Mouse (Mus musculus) midbrain, embryonic 14.5 days (tissue): ENCODE data around the gene Tpgs1. TPM values are rescaled to one million over a fixed set of nuclear protein-coding genes. Genes with fewer than 3 reads are reported as not detected.
A peak's percentile ranks its signal among the peaks of the same experiment; 100 is the strongest.

Experiments
- ATAC-seq: fragments of 200-750 bp; cut with Nextera tagmentation; 2 replicates; pipeline ENCODE4 v1.8.0; 2017; ENCODE audit warnings: moderate number of reproducible peaks, moderate library complexity; ENCODE audit not compliant: low FRiP score, low TSS enrichment
- DNase-seq: peaks from one replicate; pipeline ENCODE4 v3.0.0-alpha.2; 2015
- H3K27ac ChIP-seq: fragments of 300-500 bp; sonication (generic); replicated peaks from 2 replicates; pipeline ENCODE4 v1.5.1; 2014; ENCODE audit warnings: mild to moderate bottlenecking, low read depth, low read length, moderate library complexity
- H3K27me3 ChIP-seq: fragments of 300-500 bp; sonication (generic); 2 replicates; pipeline ENCODE4 v1.6.1; 2014; ENCODE audit warnings: low read length, control low read depth, mixed read lengths; ENCODE audit not compliant: control insufficient read depth, insufficient read depth
- H3K36me3 ChIP-seq: fragments of 300-500 bp; sonication (generic); 2 replicates; pipeline ENCODE4 v1.6.1; 2014; ENCODE audit warnings: low read length, control low read depth; ENCODE audit not compliant: control insufficient read depth, insufficient read depth
- H3K4me1 ChIP-seq: fragments of 300-500 bp; sonication (generic); 2 replicates; pipeline ENCODE4 v1.6.1; 2014; ENCODE audit warnings: mild to moderate bottlenecking, antibody characterized with exemption, low read length, control low read depth; ENCODE audit not compliant: control insufficient read depth, insufficient read depth
- H3K4me2 ChIP-seq: fragments of 300-500 bp; sonication (generic); 2 replicates; pipeline ENCODE4 v1.6.1; 2014; ENCODE audit warnings: mild to moderate bottlenecking, low read length, moderate library complexity
- H3K4me3 ChIP-seq: fragments of 300-500 bp; sonication (generic); replicated peaks from 2 replicates; pipeline ENCODE4 v1.5.1; 2014; ENCODE audit warnings: low read depth, low read length
- H3K9ac ChIP-seq: fragments of 300-500 bp; sonication (generic); replicated peaks from 2 replicates; pipeline ENCODE4 v1.6.1; 2014; ENCODE audit warnings: mild to moderate bottlenecking, low read length, moderate library complexity
- H3K9me3 ChIP-seq: fragments of 300-500 bp; sonication (generic); 2 replicates; pipeline ENCODE4 v1.6.1; 2016; ENCODE audit warnings: low read length, control low read depth, mixed read lengths; ENCODE audit not compliant: control insufficient read depth
- WGBS: fragments of 180-500 bp; shearing (Covaris S2); extraction: QIAGEN DNeasy Blood & Tissue Kit; methylation state at CpG from one replicate; pipeline ENCODE4 v1.1.7; 2014; 5-methylcytosine and 5-hydroxymethylcytosine counted together
- polyA plus RNA-seq: library from polyadenylated mRNA; unstranded; fragments of >200 nt; fragmentation: Nextera tagmentation; extraction: Ambion mirVana; gene quantifications from 2 replicates; pipeline ENCODE4 v1.2.1, GENCODE M21; 2014

Gene Tpgs1
- polyA plus RNA-seq, 1 experiment from 2014 or later, result 94.4 TPM

DNA sequence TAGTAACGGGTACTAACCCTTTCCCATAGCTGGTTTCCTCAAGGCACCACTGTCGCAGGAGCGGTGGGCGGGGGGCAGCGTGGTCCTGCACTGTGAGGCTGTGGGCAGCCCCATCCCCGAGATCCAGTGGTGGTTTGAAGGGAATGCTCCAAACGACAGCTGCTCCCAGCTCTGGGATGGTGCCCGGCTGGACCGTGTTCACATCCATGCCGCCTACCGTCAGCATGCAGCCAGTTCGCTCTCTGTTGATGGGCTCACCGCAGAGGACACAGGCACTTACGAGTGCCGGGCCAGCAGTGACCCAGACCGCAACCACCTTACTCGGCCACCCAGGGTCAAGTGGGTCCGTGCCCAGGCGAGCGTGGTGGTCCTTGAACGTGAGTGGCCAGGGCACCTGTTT is 39.5 kb downstream of the Tpgs1 start:
- ATAC-seq, result no peak
- DNase-seq, result no peak
- WGBS, result 94% methylated on average over 21 of the region's 21 CpGs
- Histone ChIP-seq H3K36me3 (peaks cover 38% of the 10 kb centered on the region), H3K27ac (no peak overlapping the region), H3K4me1 (peaks cover 26% of the 10 kb centered on the region), H3K4me3 (no peak overlapping the region), H3K4me2 (no peak overlapping the region), H3K9ac (no peak overlapping the region), H3K27me3 (no peaks in the 10 kb centered on the region), H3K9me3 (no peaks in the 10 kb centered on the region)

GRCm38 (mm10) chr10:79709307-79709706 is 40.1 kb downstream of the Tpgs1 start:
- peaks cover 38% of the 10 kb centered on the region for H3K36me3 ChIP-seq
- no peaks in the 10 kb centered on the region for H3K27me3 ChIP-seq
- no peaks in the 10 kb centered on the region for H3K9me3 ChIP-seq
- no peak overlapping the region for H3K27ac ChIP-seq
- peaks cover 26% of the 10 kb centered on the region for H3K4me1 ChIP-seq
- DNase-seq (no peak), ATAC-seq (no peak)
- no peak overlapping the region for H3K9ac ChIP-seq
- 83% methylated on average over 7 of the region's 7 CpGs for WGBS
- no peak overlapping the region for H3K4me2 ChIP-seq
- no peak overlapping the region for H3K4me3 ChIP-seq

DNA sequence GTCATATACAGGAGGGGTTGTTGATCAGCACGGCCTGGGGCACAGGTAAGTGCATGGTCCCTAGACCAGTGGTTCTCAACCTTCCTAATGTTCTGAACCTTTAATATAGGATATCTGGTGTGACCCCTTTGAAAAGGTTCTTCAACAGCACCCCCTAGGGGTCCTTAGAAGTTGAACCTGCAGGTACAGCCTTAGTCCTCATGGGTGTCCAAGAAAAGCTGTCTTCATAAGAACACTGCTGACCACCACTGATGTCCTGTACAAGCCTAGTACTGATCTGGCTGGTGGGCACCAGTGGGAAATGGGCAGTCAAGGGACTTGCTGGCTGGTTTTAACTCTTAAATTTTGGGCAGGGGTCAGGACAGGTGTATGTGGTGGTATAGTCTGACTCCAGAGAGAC is 42.9 kb downstream of the Tpgs1 start:
- 89% methylated on average over 1 of the region's 1 CpGs for WGBS

DNA sequence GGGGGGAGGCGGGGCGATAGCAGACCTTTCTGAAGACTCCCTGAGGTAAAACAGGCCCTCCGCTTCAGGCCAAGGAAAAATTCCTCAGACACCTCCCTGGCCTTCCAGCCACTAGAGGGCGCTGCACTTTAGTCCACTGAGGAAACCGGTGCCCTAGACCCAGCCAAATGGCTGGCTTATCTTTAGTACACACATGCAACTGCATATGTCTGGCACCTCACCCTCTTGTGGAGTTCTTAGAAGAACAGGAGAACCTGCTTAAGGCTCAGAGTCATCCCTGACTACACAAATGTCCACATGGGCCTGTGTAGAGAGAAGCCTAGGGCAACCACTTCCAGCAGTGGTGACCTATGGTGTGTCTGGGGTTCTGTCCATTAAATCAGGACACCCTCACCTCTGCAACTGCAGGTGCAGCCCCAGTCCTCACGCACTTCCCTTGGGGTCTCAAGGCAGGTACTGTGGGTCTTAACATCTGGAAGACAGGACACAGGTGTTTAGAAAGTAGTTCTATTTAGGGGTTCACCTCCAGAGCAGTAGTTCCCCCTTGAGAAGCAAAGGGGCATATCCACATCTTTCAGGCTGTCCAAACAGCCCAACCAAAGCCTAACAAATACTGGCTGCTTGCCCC is 43.4 kb downstream of the Tpgs1 start:
- DNase-seq, result peak; percentile 87

More for the DNA sequence above, 42.9 kb downstream of the Tpgs1 start:
- Histone ChIP-seq H3K27ac (no peak overlapping the region), H3K9me3 (no peaks in the 10 kb centered on the region), H3K36me3 (peaks cover 38% of the 10 kb centered on the region), H3K9ac (no peak overlapping the region), H3K4me1 (peaks cover 5% of the 10 kb centered on the region; the same call in 1 of the 2 replicates), H3K4me2 (no peak overlapping the region), H3K4me3 (no peak overlapping the region), H3K27me3 (peaks cover 22% of the 10 kb centered on the region)
- DNase-seq (peak; percentile 28), ATAC-seq (0 out of 2 replicates have a peak, but pooled peaks have one; percentile 21)

GRCm38 (mm10) chr10:79713163-79713562 is 44.0 kb downstream of the Tpgs1 start:
- H3K4me2 ChIP-seq, result no peak overlapping the region
- no peak for ATAC-seq
- WGBS, result 47% methylated on average over 1 of the region's 1 CpGs

More for the DNA sequence above, 43.4 kb downstream of the Tpgs1 start:
- 10% methylated on average over 4 of the region's 6 CpGs for WGBS
- H3K36me3 ChIP-seq, result peaks cover 38% of the 10 kb centered on the region
- peaks cover 27% of the 10 kb centered on the region for H3K27me3 ChIP-seq
- H3K27ac ChIP-seq, result no peak overlapping the region
- no peak overlapping the region for H3K4me2 ChIP-seq
- 0 out of 2 replicates have a peak, but pooled peaks have one; percentile 17 for ATAC-seq
- 0 out of 2 replicates have a peak, but pooled peaks cover under 1% of the 10 kb centered on the region for H3K4me1 ChIP-seq
- no peak overlapping the region for H3K4me3 ChIP-seq
- no peaks in the 10 kb centered on the region for H3K9me3 ChIP-seq
- no peak overlapping the region for H3K9ac ChIP-seq

GRCm38 (mm10) chr10:79714996-79715395 is 45.8 kb downstream of the Tpgs1 start:
- Histone ChIP-seq H3K4me2 (no peak overlapping the region), H3K27ac (no peak overlapping the region), H3K9ac (no peak overlapping the region), H3K9me3 (no peaks in the 10 kb centered on the region), H3K4me1 (0 out of 2 replicates have a peak, but pooled peaks cover 2% of the 10 kb centered on the region), H3K36me3 (peaks cover 22% of the 10 kb centered on the region), H3K27me3 (peaks cover 49% of the 10 kb centered on the region), H3K4me3 (no peak overlapping the region)
- ATAC-seq (no peak), DNase-seq (no peak)
- 57% methylated on average over 4 of the region's 4 CpGs for WGBS

More at GRCm38 (mm10) chr10:79713163-79713562, 44.0 kb downstream of the Tpgs1 start:
- H3K27me3 ChIP-seq, result peaks cover 33% of the 10 kb centered on the region
- H3K4me3 ChIP-seq, result no peak overlapping the region
- H3K36me3 ChIP-seq, result peaks cover 38% of the 10 kb centered on the region
- H3K4me1 ChIP-seq, result 0 out of 2 replicates have a peak, but pooled peaks cover 2% of the 10 kb centered on the region
- no peak overlapping the region for H3K9ac ChIP-seq
- H3K9me3 ChIP-seq, result no peaks in the 10 kb centered on the region
- H3K27ac ChIP-seq, result no peak overlapping the region
- no peak for DNase-seq

- peaks cover 49% of the 10 kb centered on the region for H3K27me3 ChIP-seq
Observed at GRCm38 (mm10) chr10:79716254-79716987, 47.3 kb downstream of the Tpgs1 start, which contains the start of gene Hcn2. Gene Hcn2, plus strand, starts transcription at chr10:79716634.

GRCm38 (mm10) chr10:79716988-79717355 is 47.8 kb downstream of the Tpgs1 start:
- H3K9ac ChIP-seq, result peak overlapping the region; percentile 70
- ATAC-seq, result peak; percentile 12
- H3K4me3 ChIP-seq, result peak overlapping the region; percentile 57
- H3K4me1 ChIP-seq, result 0 out of 2 replicates have a peak, but pooled peaks cover 2% of the 10 kb centered on the region
- peak; percentile 64 for DNase-seq
- 0 out of 2 replicates have a peak overlapping the region, but pooled peaks have one; percentile 13 for H3K27ac ChIP-seq
- H3K27me3 ChIP-seq, result peaks cover 49% of the 10 kb centered on the region
- 0% methylated on average over 32 of the region's 44 CpGs for WGBS
- H3K9me3 ChIP-seq, result no peaks in the 10 kb centered on the region
- H3K4me2 ChIP-seq, result peak overlapping the region; percentile 84
- peaks cover 2% of the 10 kb centered on the region for H3K36me3 ChIP-seq

More at GRCm38 (mm10) chr10:79716254-79716987, 47.3 kb downstream of the Tpgs1 start, which contains the start of gene Hcn2:
- DNase-seq, result peak; percentile 72
- no peaks in the 10 kb centered on the region for H3K9me3 ChIP-seq
- H3K27ac ChIP-seq, result 0 out of 2 replicates have a peak within 1 kb of the TSS, but pooled peaks have one; percentile 13
- ATAC-seq, result peak; percentile 51
- peak within 1 kb of the TSS; percentile 84 for H3K4me2 ChIP-seq
- peak within 1 kb of the TSS; percentile 57 for H3K4me3 ChIP-seq
- peaks cover 8% of the 10 kb centered on the region for H3K36me3 ChIP-seq
- H3K9ac ChIP-seq, result peak within 1 kb of the TSS; percentile 70
- WGBS, result 1% methylated on average over 61 of the region's 91 CpGs
- 0 out of 2 replicates have a peak, but pooled peaks cover 2% of the 10 kb centered on the region for H3K4me1 ChIP-seq
